Mouse (Mus musculus) stomach, embryonic 14.5 days (tissue): ENCODE data around the gene Rps27. TPM values are rescaled to one million over a fixed set of nuclear protein-coding genes. Genes with fewer than 3 reads are reported as not detected.
"Not testable (repeated sequence)": the region's sequence is repeated elsewhere in the genome, so short reads cannot be mapped to it uniquely, and the experiment has no call there.

ENCODE experiments used
- ATAC-seq: fragments of 200-750 bp; cut with Nextera tagmentation; 2 replicates; pipeline ENCODE4 v1.8.0; 2017; ENCODE audit warnings: low read depth, moderate TSS enrichment; ENCODE audit not compliant: insufficient number of reproducible peaks, insufficient read depth, low FRiP score
- H3K27ac ChIP-seq: fragments of 300-500 bp; sonication (generic); 2 replicates; pipeline ENCODE4 v1.5.1; 2014; ENCODE audit warnings: mild to moderate bottlenecking, low read length, moderate library complexity, mixed read lengths
- H3K27me3 ChIP-seq: fragments of 300-500 bp; sonication (generic); 2 replicates; pipeline ENCODE4 v1.6.1; 2014; ENCODE audit warnings: low read length, control low read depth, mixed read lengths; ENCODE audit not compliant: control insufficient read depth, insufficient read depth
- H3K36me3 ChIP-seq: fragments of 300-500 bp; sonication (generic); 2 replicates; pipeline ENCODE4 v1.6.1; 2014; ENCODE audit warnings: mild to moderate bottlenecking, control low read depth, low read length, moderate library complexity, mixed read lengths; ENCODE audit not compliant: control insufficient read depth, insufficient read depth
- H3K4me1 ChIP-seq: fragments of 300-500 bp; sonication (generic); 2 replicates; pipeline ENCODE4 v1.6.1; 2014; ENCODE audit warnings: low read length, control low read depth, mixed read lengths; ENCODE audit not compliant: control insufficient read depth, insufficient read depth
- H3K4me2 ChIP-seq: fragments of 300-500 bp; sonication (generic); replicated peaks from 2 replicates; pipeline ENCODE4 v1.6.1; 2014; ENCODE audit warnings: low read depth, low read length, control low read depth
- H3K4me3 ChIP-seq: fragments of 300-500 bp; sonication (generic); 2 replicates; pipeline ENCODE4 v1.5.1; 2014; ENCODE audit warnings: low read depth, low read length, control low read depth
- H3K9ac ChIP-seq: fragments of 300-500 bp; sonication (generic); replicated peaks from 2 replicates; pipeline ENCODE4 v1.6.1; 2014; ENCODE audit warnings: low read depth, mild to moderate bottlenecking, control low read depth, low read length, moderate library complexity, mixed read lengths
- H3K9me3 ChIP-seq: fragments of 300-500 bp; sonication (generic); 2 replicates; pipeline ENCODE4 v1.6.1; 2016; ENCODE audit warnings: low read depth, low read length, control low read depth; ENCODE audit not compliant: control insufficient read depth
- WGBS: fragments of 180-500 bp; shearing (Covaris S2); extraction: QIAGEN DNeasy Blood & Tissue Kit; methylation state at CpG from one replicate; pipeline ENCODE4 v1.1.7; 2014; 5-methylcytosine and 5-hydroxymethylcytosine counted together
- polyA plus RNA-seq: library from polyadenylated mRNA; unstranded; fragments of >200 nt; fragmentation: Nextera tagmentation; extraction: Ambion mirVana; gene quantifications from 2 replicates; pipeline ENCODE4 v1.2.1, GENCODE M21; 2014

Rps27 gene
- polyA plus RNA-seq, 1 experiment from 2014 or later, result 2,351 TPM

GRCm38 (mm10) chr3:90253174-90253573 is 39.7 kb upstream of the Rps27 start:
- H3K9me3 ChIP-seq, ATAC-seq, H3K27ac ChIP-seq, H3K4me3 ChIP-seq, H3K27me3 ChIP-seq, H3K4me2 ChIP-seq, H3K9ac ChIP-seq: not testable (repeated sequence)
- peaks cover 15% of the 10 kb centered on the region; the same call in 1 of the 2 replicates for H3K4me1 ChIP-seq
- H3K36me3 ChIP-seq, result peaks cover 20% of the 10 kb centered on the region
- 79% methylated on average over 1 of the region's 1 CpGs for WGBS

- WGBS, result 89% methylated on average over 2 of the region's 2 CpGs
- Histone ChIP-seq H3K4me1 (peaks cover 15% of the 10 kb centered on the region; the same call in 1 of the 2 replicates), H3K36me3 (peaks cover 20% of the 10 kb centered on the region)
- H3K4me2 ChIP-seq, H3K4me3 ChIP-seq, H3K9ac ChIP-seq, H3K27ac ChIP-seq, H3K9me3 ChIP-seq, ATAC-seq, H3K27me3 ChIP-seq: not testable (repeated sequence)
Observed at GRCm38 (mm10) chr3:90252659-90253058, 39.2 kb upstream of the Rps27 start.

- peaks cover 15% of the 10 kb centered on the region; the same call in 1 of the 2 replicates for H3K36me3 ChIP-seq
- H3K4me3 ChIP-seq, H3K27me3 ChIP-seq, H3K27ac ChIP-seq, H3K9me3 ChIP-seq, ATAC-seq, H3K9ac ChIP-seq, H3K4me2 ChIP-seq: not testable (repeated sequence)
- WGBS, result 96% methylated on average over 10 of the region's 12 CpGs
- H3K4me1 ChIP-seq, result peaks cover 18% of the 10 kb centered on the region; the same call in 1 of the 2 replicates
Observed at GRCm38 (mm10) chr3:90251731-90252226, 38.3 kb upstream of the Rps27 start.

- no peak overlapping the region for H3K4me2 ChIP-seq
- H3K36me3 ChIP-seq, result peaks cover 15% of the 10 kb centered on the region; the same call in 1 of the 2 replicates
- WGBS, result 87% methylated on average over 6 of the region's 6 CpGs
- H3K27ac ChIP-seq, result no peak overlapping the region
- H3K27me3 ChIP-seq, result no peaks in the 10 kb centered on the region
- peaks cover 18% of the 10 kb centered on the region; the same call in 1 of the 2 replicates for H3K4me1 ChIP-seq
- H3K4me3 ChIP-seq, result no peak overlapping the region
- no peak for ATAC-seq
- H3K9ac ChIP-seq, result no peak overlapping the region
- H3K9me3 ChIP-seq, result no peaks in the 10 kb centered on the region
Observed at GRCm38 (mm10) chr3:90250791-90251190, 37.3 kb upstream of the Rps27 start.

- 4% methylated on average over 10 of the region's 10 CpGs for WGBS
- H3K36me3 ChIP-seq, result peaks cover 15% of the 10 kb centered on the region; the same call in 1 of the 2 replicates
Observed at GRCm38 (mm10) chr3:90248746-90249100, 35.3 kb upstream of the Rps27 start.

GRCm38 (mm10) chr3:90247960-90248745 is 34.7 kb upstream of the Rps27 start, which contains the start of gene Slc39a1:
Gene Slc39a1, plus strand, starts transcription at chr3:90248172.
- peak; percentile 93 for ATAC-seq
- under 1% methylated on average over 44 of the region's 44 CpGs for WGBS
- Histone ChIP-seq H3K27me3 (no peaks in the 10 kb centered on the region), H3K36me3 (peaks cover 15% of the 10 kb centered on the region; the same call in 1 of the 2 replicates), H3K4me3 (peak within 1 kb of the TSS; percentile 71), H3K4me1 (peaks cover 17% of the 10 kb centered on the region; the same call in 1 of the 2 replicates), H3K4me2 (peak within 1 kb of the TSS; percentile 84), H3K9me3 (no peaks in the 10 kb centered on the region), H3K27ac (peak within 1 kb of the TSS; percentile 97), H3K9ac (peak within 1 kb of the TSS; percentile 67)

More at GRCm38 (mm10) chr3:90248746-90249100, 35.3 kb upstream of the Rps27 start:
- peaks cover 15% of the 10 kb centered on the region; the same call in 1 of the 2 replicates for H3K4me1 ChIP-seq
- peak overlapping the region; percentile 84 for H3K4me2 ChIP-seq
- peak overlapping the region; percentile 67 for H3K9ac ChIP-seq
- H3K9me3 ChIP-seq, result no peaks in the 10 kb centered on the region
- H3K27me3 ChIP-seq, result no peaks in the 10 kb centered on the region
- no peak for ATAC-seq
- H3K4me3 ChIP-seq, result peak overlapping the region; percentile 71
- H3K27ac ChIP-seq, result peak overlapping the region; percentile 97

- no peaks in the 10 kb centered on the region for H3K27me3 ChIP-seq
- under 1% methylated on average over 3 of the region's 3 CpGs for WGBS
Observed at GRCm38 (mm10) chr3:90247630-90247959, 34.1 kb upstream of the Rps27 start.

GRCm38 (mm10) chr3:90245406-90245805 is 32.0 kb upstream of the Rps27 start:
- no peaks in the 10 kb centered on the region for H3K27me3 ChIP-seq
- no peak overlapping the region for H3K27ac ChIP-seq

More at GRCm38 (mm10) chr3:90247630-90247959, 34.1 kb upstream of the Rps27 start:
- Histone ChIP-seq H3K9ac (peak overlapping the region; percentile 67), H3K9me3 (no peaks in the 10 kb centered on the region), H3K27ac (peak overlapping the region; percentile 97), H3K4me3 (peak overlapping the region; percentile 71), H3K4me2 (peak overlapping the region; percentile 84), H3K4me1 (peaks cover 22% of the 10 kb centered on the region; the same call in 1 of the 2 replicates), H3K36me3 (peaks cover 15% of the 10 kb centered on the region; the same call in 1 of the 2 replicates)
- peak; percentile 0; the same call in 1 of the 2 replicates for ATAC-seq

More at GRCm38 (mm10) chr3:90245406-90245805, 32.0 kb upstream of the Rps27 start:
- no peak overlapping the region for H3K9ac ChIP-seq
- H3K36me3 ChIP-seq, result peaks cover 6% of the 10 kb centered on the region; the same call in 1 of the 2 replicates
- H3K4me3 ChIP-seq, result no peak overlapping the region
- no peak overlapping the region for H3K4me2 ChIP-seq
- no peak for ATAC-seq
- 54% methylated on average over 2 of the region's 2 CpGs for WGBS
- peaks cover 24% of the 10 kb centered on the region; the same call in 1 of the 2 replicates for H3K4me1 ChIP-seq
- H3K9me3 ChIP-seq, result no peaks in the 10 kb centered on the region
